Mouse (Mus musculus) heart, embryonic 16.5 days (tissue): ENCODE results near the gene Il1f9. TPM values are rescaled to one million over a fixed set of nuclear protein-coding genes. Genes with fewer than 3 reads are reported as not detected.
A peak's percentile ranks its signal among the peaks of the same experiment; 100 is the strongest.
"Not testable (repeated sequence)": the region's sequence is repeated elsewhere in the genome, so short reads cannot be mapped to it uniquely, and the experiment has no call there.

Source experiments
- ATAC-seq: fragments of 200-750 bp; cut with Nextera tagmentation; replicated peaks from 2 replicates; pipeline ENCODE4 v1.8.0; 2017; ENCODE audit warnings: moderate number of reproducible peaks; ENCODE audit not compliant: insufficient read depth, low FRiP score; ENCODE audit errors: extremely low read depth
- H3K27ac ChIP-seq: fragments of 300-500 bp; sonication (generic); 2 replicates; pipeline ENCODE4 v1.5.1; 2014; ENCODE audit warnings: mild to moderate bottlenecking, low read length, control low read depth, moderate library complexity
- H3K27me3 ChIP-seq: fragments of 300-500 bp; sonication (generic); 2 replicates; pipeline ENCODE4 v1.6.1; 2014; ENCODE audit warnings: low read length, mixed read lengths; ENCODE audit not compliant: control insufficient read depth, insufficient read depth
- H3K36me3 ChIP-seq: fragments of 300-500 bp; sonication (generic); 2 replicates; pipeline ENCODE4 v1.6.1; 2014; ENCODE audit not compliant: control insufficient read depth, insufficient read depth
- H3K4me1 ChIP-seq: fragments of 300-500 bp; sonication (generic); 2 replicates; pipeline ENCODE4 v1.6.1; 2014; ENCODE audit warnings: low read length, mixed read lengths; ENCODE audit not compliant: control insufficient read depth, insufficient read depth
- H3K4me2 ChIP-seq: fragments of 300-500 bp; sonication (generic); 2 replicates; pipeline ENCODE4 v1.6.1; 2014; ENCODE audit warnings: low read depth, mild to moderate bottlenecking, control low read depth, low read length
- H3K4me3 ChIP-seq: fragments of 300-500 bp; sonication (generic); 2 replicates; pipeline ENCODE4 v1.5.1; 2014; ENCODE audit warnings: mild to moderate bottlenecking, control low read depth, low read length
- H3K9ac ChIP-seq: fragments of 300-500 bp; sonication (generic); 2 replicates; pipeline ENCODE4 v1.6.1; 2014; ENCODE audit warnings: low read length, control low read depth
- H3K9me3 ChIP-seq: fragments of 300-500 bp; sonication (generic); replicated peaks from 2 replicates; pipeline ENCODE4 v1.6.1; 2016; ENCODE audit warnings: low read length; ENCODE audit not compliant: control insufficient read depth
- WGBS: fragments of 180-500 bp; shearing (Covaris S2); extraction: QIAGEN DNeasy Blood & Tissue Kit; methylation state at CpG from one replicate; pipeline ENCODE4 v1.1.7; 2014; 5-methylcytosine and 5-hydroxymethylcytosine counted together
- polyA plus RNA-seq: library from polyadenylated mRNA; unstranded; fragments of >200 nt; fragmentation: Nextera tagmentation; extraction: Ambion mirVana; gene quantifications from 2 replicates; pipeline ENCODE4 v1.2.1, GENCODE M21; 2015

Gene Il1f9
- not detected in 2 replicates for polyA plus RNA-seq

- Histone ChIP-seq H3K4me3 (no peak within 1 kb of the TSS), H3K36me3 (no peaks in the 10 kb centered on the region), H3K9ac (no peak within 1 kb of the TSS), H3K9me3 (no peaks in the 10 kb centered on the region), H3K27me3 (no peaks in the 10 kb centered on the region), H3K4me2 (no peak within 1 kb of the TSS), H3K27ac (no peak within 1 kb of the TSS), H3K4me1 (no peaks in the 10 kb centered on the region; the same call in 1 of the 2 replicates)
- no peak for ATAC-seq
- 79% methylated on average over 1 of the region's 1 CpGs for WGBS
These were observed at the start of gene Il1f9 for GRCm38 (mm10) chr2:24186176-24186575. Gene Il1f9 (plus strand): TSS chr2:24186476.

DNA sequence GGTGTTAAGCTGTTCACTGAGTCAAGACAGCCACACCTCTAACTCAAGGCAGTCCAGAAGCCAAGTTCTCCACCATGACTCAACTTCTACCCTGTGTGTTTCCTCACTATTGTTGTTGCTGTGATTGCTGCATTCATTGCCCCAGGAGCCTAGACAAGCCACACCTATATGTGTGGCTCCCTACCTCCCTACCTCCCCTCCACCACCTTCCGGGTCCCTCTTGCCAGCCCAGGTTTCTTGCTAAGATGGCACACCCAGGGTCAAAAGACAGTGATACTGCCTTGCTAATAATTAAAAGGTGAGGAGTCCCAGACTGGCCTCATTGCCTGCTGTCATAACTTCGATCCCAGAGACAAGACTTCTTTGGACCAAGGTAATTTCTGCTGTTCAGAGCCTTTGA, 33.4 kb upstream of the Il1f9 start, which contains the start of gene Il1f8:
TSS of gene Il1f8 (plus strand) at position 301 of the 400 bp plus-strand sequence.
- ATAC-seq: no peak
- Histone ChIP-seq H3K27me3 (no peaks in the 10 kb centered on the region), H3K27ac (no peak within 1 kb of the TSS), H3K4me2 (no peak within 1 kb of the TSS), H3K4me1 (no peaks in the 10 kb centered on the region), H3K4me3 (no peak within 1 kb of the TSS), H3K9ac (no peak within 1 kb of the TSS), H3K9me3 (no peaks in the 10 kb centered on the region), H3K36me3 (no peaks in the 10 kb centered on the region)
- 60% methylated on average over 2 of the region's 2 CpGs for WGBS

DNA sequence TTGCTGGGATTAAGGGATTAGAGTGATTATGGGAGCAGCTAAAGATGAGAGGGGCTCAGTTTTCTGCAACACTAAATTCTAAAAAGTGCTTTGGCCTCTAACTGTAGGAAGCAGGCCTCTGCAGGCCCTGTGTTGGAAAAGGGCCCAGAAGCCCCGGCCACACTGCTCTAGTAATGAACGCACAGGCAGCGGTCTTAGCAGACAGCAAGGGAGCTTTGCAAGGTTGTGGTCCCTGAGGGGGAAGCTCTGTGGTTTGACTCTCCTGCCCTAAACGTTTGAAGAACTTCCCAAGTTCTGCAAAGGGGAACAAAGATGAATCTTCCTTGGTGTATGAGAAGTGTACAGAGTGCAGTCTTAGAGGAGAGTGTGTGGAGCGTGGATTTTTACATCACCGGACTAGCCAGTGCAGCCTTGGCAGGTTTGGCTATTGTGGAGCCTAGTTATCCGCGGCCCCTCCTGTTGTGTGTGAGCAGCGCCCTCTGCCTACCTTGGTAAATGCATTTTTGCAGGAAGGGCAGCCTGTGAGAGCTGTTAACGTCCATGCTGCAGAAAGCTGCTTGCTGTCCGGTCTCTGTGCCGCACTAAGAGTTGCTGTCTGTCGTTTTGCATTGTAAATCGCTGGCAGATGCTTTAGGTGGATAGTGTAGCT, 4.5 kb upstream of the Il1f9 start:
- H3K4me2 ChIP-seq: peak overlapping the region; percentile 33
- H3K36me3 ChIP-seq, H3K4me3 ChIP-seq, H3K9ac ChIP-seq, H3K27me3 ChIP-seq, H3K4me1 ChIP-seq, H3K27ac ChIP-seq, H3K9me3 ChIP-seq, ATAC-seq: not testable (repeated sequence)
- 15% methylated on average over 14 of the region's 14 CpGs for WGBS

DNA sequence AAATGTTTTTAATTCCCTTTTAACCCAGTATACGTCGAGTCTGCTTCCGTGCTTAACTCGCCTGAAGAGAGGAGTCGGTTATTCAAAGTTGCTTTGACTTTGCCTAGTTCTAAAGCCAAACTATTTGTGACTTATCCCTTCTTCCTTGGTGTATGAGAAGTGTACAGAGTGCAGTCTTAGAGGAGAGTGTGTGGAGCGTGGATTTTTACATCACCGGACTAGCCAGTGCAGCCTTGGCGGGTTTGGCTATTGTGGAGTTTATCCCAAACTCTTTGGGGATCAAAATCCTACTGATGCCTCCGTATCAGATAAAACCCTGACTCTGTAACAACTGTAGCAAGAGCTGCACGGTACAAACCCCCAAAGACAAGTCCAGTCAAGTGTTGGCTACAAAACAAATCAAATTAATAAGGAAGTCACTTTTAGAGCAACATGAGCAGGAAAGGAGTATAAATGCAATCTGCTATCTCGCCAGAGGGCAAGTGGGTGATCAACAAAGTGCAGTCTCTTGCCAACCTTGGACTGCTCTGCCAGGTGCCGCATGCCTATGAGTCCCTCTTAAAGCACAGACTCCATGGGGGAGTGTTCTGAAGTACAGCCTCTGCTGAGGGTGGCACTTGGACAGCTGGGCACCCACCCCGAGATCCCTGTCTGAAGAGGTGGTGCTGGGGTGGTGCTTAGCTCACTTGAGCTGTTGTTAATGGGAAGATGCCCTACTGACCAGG, 3.7 kb upstream of the Il1f9 start:
- not testable (repeated sequence) for H3K27me3 ChIP-seq, H3K27ac ChIP-seq, H3K4me3 ChIP-seq, H3K4me1 ChIP-seq, H3K36me3 ChIP-seq, H3K9ac ChIP-seq, H3K9me3 ChIP-seq, ATAC-seq
- WGBS: 51% methylated on average over 13 of the region's 13 CpGs
- H3K4me2 ChIP-seq: peak overlapping the region; percentile 33

DNA sequence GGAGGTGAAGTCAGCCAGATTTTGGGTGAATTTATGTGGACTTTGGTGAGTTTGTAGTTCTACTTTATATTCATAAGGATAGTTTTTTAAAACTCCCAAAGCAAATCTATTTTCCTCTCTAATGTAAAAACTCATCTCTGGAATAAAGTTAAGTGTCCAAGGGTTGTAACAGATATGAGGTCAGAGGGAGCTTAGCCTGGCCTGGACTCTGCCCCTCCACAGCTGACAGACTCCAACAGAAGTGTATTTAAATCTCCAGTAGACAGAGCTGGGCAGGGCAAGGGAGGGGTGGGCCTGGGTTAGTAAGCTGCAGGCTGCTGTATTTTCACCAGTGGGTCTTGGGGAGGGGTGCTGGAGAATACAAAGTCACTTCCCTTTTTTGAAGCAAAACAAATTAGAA, 2.2 kb upstream of the Il1f9 start:
- not testable (repeated sequence) for H3K4me1 ChIP-seq, H3K27me3 ChIP-seq, H3K4me2 ChIP-seq, H3K27ac ChIP-seq, H3K4me3 ChIP-seq, ATAC-seq, H3K9ac ChIP-seq, H3K36me3 ChIP-seq, H3K9me3 ChIP-seq

DNA sequence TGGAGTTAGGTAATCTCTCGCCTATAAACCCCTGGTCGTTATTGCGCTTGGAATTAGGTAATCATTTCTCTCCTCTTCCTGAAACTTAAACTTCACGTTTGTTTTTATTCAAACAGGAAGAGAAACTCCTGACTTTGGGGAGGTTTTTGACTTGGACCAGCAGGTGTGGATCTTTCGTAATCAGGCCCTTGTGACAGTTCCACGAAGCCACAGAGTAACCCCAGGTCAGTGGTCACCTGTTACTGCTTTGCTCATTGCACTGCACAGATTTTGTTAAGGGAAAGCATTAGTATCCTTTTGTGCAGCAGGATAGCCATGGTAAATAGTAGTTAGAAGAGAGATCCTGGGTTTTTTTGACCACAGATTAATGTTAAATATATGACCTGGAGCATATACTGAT, 1.3 kb downstream of the Il1f9 start:
- Histone ChIP-seq H3K4me1 (no peaks in the 10 kb centered on the region), H3K9ac (no peak overlapping the region), H3K4me3 (no peak overlapping the region), H3K9me3 (no peaks in the 10 kb centered on the region), H3K27ac (no peak overlapping the region), H3K36me3 (no peaks in the 10 kb centered on the region), H3K27me3 (no peaks in the 10 kb centered on the region), H3K4me2 (no peak overlapping the region)
- ATAC-seq: no peak
- 65% methylated on average over 6 of the region's 6 CpGs for WGBS

DNA sequence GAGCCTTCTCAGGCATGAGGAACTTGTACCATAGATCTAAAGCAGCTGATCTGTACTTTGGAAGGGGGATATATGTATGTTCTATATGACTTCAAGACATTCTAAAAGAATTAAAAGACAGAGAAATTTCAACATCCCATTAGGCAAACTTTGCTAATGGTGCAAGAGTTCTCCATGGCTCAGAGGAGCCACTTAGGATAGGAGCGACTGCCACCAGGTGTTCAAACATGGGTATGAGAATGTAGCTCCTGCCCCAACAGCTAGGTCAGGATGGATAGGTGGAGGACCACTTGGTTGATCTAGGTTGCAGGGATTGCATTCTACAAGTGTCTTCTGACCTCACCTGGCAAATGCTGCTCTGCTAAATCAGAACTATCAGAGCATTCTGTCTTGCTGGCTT, 1.9 kb downstream of the Il1f9 start:
- no peak for ATAC-seq
- H3K9me3 ChIP-seq: no peaks in the 10 kb centered on the region
- H3K4me1 ChIP-seq: no peaks in the 10 kb centered on the region
- no peak overlapping the region for H3K4me2 ChIP-seq
- H3K4me3 ChIP-seq: no peak overlapping the region
- WGBS: 58% methylated on average over 1 of the region's 1 CpGs
- no peak overlapping the region for H3K9ac ChIP-seq
- no peak overlapping the region for H3K27ac ChIP-seq
- H3K27me3 ChIP-seq: no peaks in the 10 kb centered on the region
- no peaks in the 10 kb centered on the region for H3K36me3 ChIP-seq

- no peak within 1 kb of the TSS for H3K9ac ChIP-seq
- H3K4me3 ChIP-seq: no peak within 1 kb of the TSS
- H3K9me3 ChIP-seq: no peaks in the 10 kb centered on the region
- H3K27me3 ChIP-seq: no peaks in the 10 kb centered on the region
- ATAC-seq: no peak
- 80% methylated on average over 2 of the region's 2 CpGs for WGBS
- no peaks in the 10 kb centered on the region for H3K4me1 ChIP-seq
- H3K4me2 ChIP-seq: no peak within 1 kb of the TSS
- H3K27ac ChIP-seq: no peak within 1 kb of the TSS
- H3K36me3 ChIP-seq: no peaks in the 10 kb centered on the region
These were observed 28.8 kb downstream of the Il1f9 start, which contains the start of gene Il1f6 for GRCm38 (mm10) chr2:24215118-24215517. Gene Il1f6 (plus strand): TSS chr2:24215418.

- Histone ChIP-seq H3K27me3 (no peaks in the 10 kb centered on the region), H3K4me3 (no peak overlapping the region), H3K36me3 (no peaks in the 10 kb centered on the region), H3K4me2 (no peak overlapping the region), H3K4me1 (no peaks in the 10 kb centered on the region), H3K27ac (no peak overlapping the region), H3K9me3 (no peaks in the 10 kb centered on the region), H3K9ac (no peak overlapping the region)
- ATAC-seq: no peak
- 55% methylated on average over 2 of the region's 2 CpGs for WGBS
These were observed 40.9 kb downstream of the Il1f9 start for GRCm38 (mm10) chr2:24227191-24227590.
